Mouse (Mus musculus) central nervous system, embryonic 18 days (tissue): ENCODE measurements around the gene Arx. TPM values are rescaled to one million over a fixed set of nuclear protein-coding genes. Genes with fewer than 3 reads are reported as not detected.

Source experiments
- polyA plus RNA-seq: library from polyadenylated mRNA; depleted of rRNA; stranded (reverse); fragments of >200 nt; gene quantifications from 2 replicates; pipeline ENCODE4 v1.2.3, GENCODE M21; 2012; rRNA removed

Arx gene
- 39.8 and 51.4 TPM in 2 replicates for polyA plus RNA-seq

GRCm38 (mm10) chrX:93286291-93286893 is at the start of gene Arx:
Arx (plus strand) TSS chrX:93286445.

